Mouse (Mus musculus) ES-E14 (cell line): Measurements from ENCODE around the gene Actl6b. TPM values are rescaled to one million over a fixed set of nuclear protein-coding genes. Genes with fewer than 3 reads are reported as not detected.

Experiments
- DNase-seq: peaks from one replicate; pipeline ENCODE4 v3.0.0-alpha.2; 2013; ENCODE audit warnings: low read depth, low spot score
- H3K27ac ChIP-seq: 2 replicates; pipeline ENCODE4 v1.5.1; 2012; ENCODE audit warnings: low read depth, mild to moderate bottlenecking, low read length, moderate library complexity, mixed read lengths; ENCODE audit not compliant: poor library complexity, insufficient read depth, severe bottlenecking
- H3K36me3 ChIP-seq: 2 replicates; pipeline ENCODE4 v1.6.1; 2012; ENCODE audit warnings: mild to moderate bottlenecking, low read length, moderate library complexity, mixed read lengths; ENCODE audit not compliant: control insufficient read depth, poor library complexity, insufficient read depth, severe bottlenecking
- H3K4me1 ChIP-seq, 2 experiments: fragments of 150-350 bp in 1 of 2; sonication (generic) in 1 of 2; 2 replicates each; pipeline ENCODE4 v1.6.1; 2012; ENCODE audit warnings: low read length in 2 of 2, mild to moderate bottlenecking in 1 of 2, mixed read lengths in 1 of 2; ENCODE audit not compliant: control insufficient read depth in 2 of 2, insufficient read depth in 2 of 2, poor library complexity in 1 of 2
- H3K4me3 ChIP-seq, 2 experiments: fragments of 150-350 bp in 1 of 2; sonication (generic) in 1 of 2; 2 replicates each; pipeline ENCODE4 v1.5.1; 2012; ENCODE audit warnings: low read length in 2 of 2, low read depth in 1 of 2, mild to moderate bottlenecking in 1 of 2, mixed read lengths in 1 of 2; ENCODE audit not compliant: insufficient read depth in 1 of 2, poor library complexity in 1 of 2, severe bottlenecking in 1 of 2
- H3K9ac ChIP-seq: 2 replicates; pipeline ENCODE4 v1.6.1; 2012; ENCODE audit warnings: low read depth, mild to moderate bottlenecking, low read length, mixed read lengths; ENCODE audit not compliant: poor library complexity, insufficient read depth, severe bottlenecking
- H3K9me3 ChIP-seq: fragments of 150-350 bp; sonication (generic); 2 replicates; pipeline ENCODE4 v1.6.1; 2012; ENCODE audit warnings: low read depth, mild to moderate bottlenecking, low read length; ENCODE audit not compliant: control insufficient read depth, insufficient read depth
- CHD2 ChIP-seq: IDR thresholded peaks from 2 replicates; pipeline ENCODE4 v1.6.1; 2014; ENCODE audit warnings: mild to moderate bottlenecking, low read depth, low read length, inconsistent platforms
- HCFC1 ChIP-seq: IDR thresholded peaks from 2 replicates; pipeline ENCODE4 v1.6.1; 2012; ENCODE audit warnings: low read length, inconsistent platforms, borderline replicate concordance; ENCODE audit not compliant: insufficient read depth
- MAFK ChIP-seq: IDR thresholded peaks from 2 replicates; pipeline ENCODE4 v1.6.1; 2014; ENCODE audit warnings: mild to moderate bottlenecking, low read depth, low read length, inconsistent platforms; ENCODE audit not compliant: insufficient read depth
- ZC3H11A ChIP-seq: IDR thresholded peaks from 2 replicates; pipeline ENCODE4 v1.6.1; 2012; ENCODE audit warnings: low read depth, mild to moderate bottlenecking, inconsistent platforms, low read length, borderline replicate concordance
- ZNF384 ChIP-seq: IDR thresholded peaks from 2 replicates; pipeline ENCODE4 v1.6.1; 2012; ENCODE audit warnings: low read depth, low read length, inconsistent platforms
- in situ Hi-C, 2 experiments: fragments of 600-800 bp; cut with MboI; formaldehyde crosslinking; loops; one replicate each; pipeline ENCODE4 v1.15.1; 2025; ENCODE audit warnings: low sequenced_read_pairs in 2 of 2, inconsistent platforms in 1 of 2; ENCODE audit not compliant: unreplicated experiment in 2 of 2
- total RNA-seq: library from RNA; depleted of rRNA; stranded (reverse); fragments of 300-350 nt; gene quantifications from 2 replicates; pipeline ENCODE4 v1.2.3, GENCODE M21; 2012

Gene Actl6b
- total RNA-seq, 1 experiment = not detected

GRCm38 (mm10) chr5:137595921-137596320 is 42.6 kb downstream of the Actl6b start:
- TF ChIP-seq ZNF384 = no peak
- TF ChIP-seq CHD2 = no peak
- TF ChIP-seq ZC3H11A = no peak
- no peak for TF ChIP-seq HCFC1
- no peak for TF ChIP-seq MAFK
- H3K9ac ChIP-seq = no peak overlapping the region
- no peak overlapping the region for H3K4me3 ChIP-seq
- H3K27ac ChIP-seq = no peak overlapping the region
- H3K4me1 ChIP-seq = peaks cover 0 to 15% of the 10 kb centered on the region in 2 experiments; a peak in 2 of 4 replicates
- no peaks in the 10 kb centered on the region for H3K9me3 ChIP-seq
- in situ Hi-C loops = no loop called here
- peaks cover 5% of the 10 kb centered on the region; the same call in 1 of the 2 replicates for H3K36me3 ChIP-seq
- no peak for DNase-seq

- DNase-seq = no peak
- no peaks in the 10 kb centered on the region for H3K9me3 ChIP-seq
- peaks cover 0 to 15% of the 10 kb centered on the region in 2 experiments; a peak in 2 of 4 replicates for H3K4me1 ChIP-seq
- peak overlapping the region; percentile 91 to 93 for H3K4me3 ChIP-seq
- H3K36me3 ChIP-seq = peaks cover 5% of the 10 kb centered on the region; the same call in 1 of the 2 replicates
- in situ Hi-C loops = no loop called here
- H3K9ac ChIP-seq = peak overlapping the region; percentile 95
- H3K27ac ChIP-seq = peak overlapping the region; percentile 83
- TF ChIP-seq CHD2 (no peak), ZC3H11A (no peak), HCFC1 (no peak), ZNF384 (no peak)
These were observed 43.4 kb downstream of the Actl6b start for GRCm38 (mm10) chr5:137596601-137597261.

DNA sequence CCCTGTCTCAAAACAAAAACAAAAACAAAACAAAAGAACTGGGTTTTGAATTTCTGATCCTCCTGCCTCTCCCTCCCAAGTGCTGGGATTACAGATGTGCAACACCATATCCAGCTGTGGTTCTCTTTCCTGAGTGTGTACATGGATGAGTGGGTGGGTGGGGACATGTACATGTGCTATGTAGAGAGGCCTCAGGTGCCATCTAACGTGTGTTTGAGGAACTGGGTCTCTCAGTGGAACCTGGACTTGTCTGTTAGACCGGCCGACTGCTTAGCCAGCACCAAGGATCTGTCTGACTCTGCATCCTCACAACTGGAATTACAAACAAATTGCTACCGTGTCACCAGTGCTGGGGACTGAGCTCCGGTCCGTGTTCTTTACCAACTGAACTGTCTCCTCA is 44.3 kb downstream of the Actl6b start:
- peak overlapping the region; percentile 95; the same call in 1 of the 2 replicates for H3K9ac ChIP-seq
- peak overlapping the region; percentile 13; the same call in 1 of the 2 replicates for H3K27ac ChIP-seq
- peaks cover 5% of the 10 kb centered on the region; the same call in 1 of the 2 replicates for H3K36me3 ChIP-seq
- TF ChIP-seq ZNF384 = no peak
- no peak for TF ChIP-seq ZC3H11A
- peak overlapping the region; percentile 91 to 93 for H3K4me3 ChIP-seq
- H3K4me1 ChIP-seq = peaks cover 0 to 16% of the 10 kb centered on the region in 2 experiments; a peak in 2 of 4 replicates
- in situ Hi-C loops = no loop called here
- no peak for DNase-seq
- H3K9me3 ChIP-seq = no peaks in the 10 kb centered on the region

DNA sequence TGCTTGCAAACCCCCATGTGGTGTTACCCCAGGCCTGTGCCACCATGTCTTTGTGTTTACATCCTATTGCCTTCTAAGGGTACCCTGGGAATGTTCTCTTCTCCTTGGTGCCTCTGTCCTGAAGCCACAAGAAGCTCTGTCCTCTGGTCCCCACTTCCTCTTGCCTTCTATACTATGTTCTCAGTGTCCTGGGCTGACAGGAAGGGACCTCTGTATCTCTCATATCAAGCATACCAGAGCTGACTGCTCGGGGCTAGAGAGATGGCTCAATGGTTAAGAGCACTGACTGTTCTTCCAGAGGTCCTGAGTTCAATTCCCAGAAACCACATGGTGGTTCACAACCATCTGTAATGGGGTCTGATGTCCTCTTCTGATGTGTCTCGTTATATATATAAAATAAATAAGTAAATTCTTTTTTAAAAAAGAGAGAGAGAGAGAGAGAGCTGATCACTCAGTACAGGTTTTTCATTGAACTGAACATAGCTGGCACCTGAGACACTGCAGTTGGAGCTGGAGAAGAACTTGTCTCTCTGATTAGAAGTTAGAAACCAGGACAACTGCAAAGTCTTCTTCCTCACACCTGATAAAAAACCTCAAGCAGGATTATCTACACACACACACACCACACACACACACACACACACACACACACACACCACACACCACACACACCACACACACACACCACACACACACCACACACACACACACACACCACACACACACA is 44.9 kb downstream of the Actl6b start:
- peak overlapping the region in 1 of 2 experiments; percentile 93; a peak in 1 of 4 replicates for H3K4me3 ChIP-seq
- H3K27ac ChIP-seq = peak overlapping the region; percentile 13; the same call in 1 of the 2 replicates

More for the DNA sequence above, 44.9 kb downstream of the Actl6b start:
- no peak overlapping the region; the same call in 1 of the 2 replicates for H3K9ac ChIP-seq
- TF ChIP-seq MAFK (no peak), ZC3H11A (no peak), HCFC1 (no peak), CHD2 (no peak), ZNF384 (no peak)
- DNase-seq = no peak
- peaks cover 0 to 18% of the 10 kb centered on the region in 2 experiments; a peak in 2 of 4 replicates for H3K4me1 ChIP-seq
- in situ Hi-C loops = no loop called here
- H3K36me3 ChIP-seq = peaks cover 5% of the 10 kb centered on the region; the same call in 1 of the 2 replicates
- no peaks in the 10 kb centered on the region for H3K9me3 ChIP-seq
